Mouse (Mus musculus) limb, embryonic 11.5 days (tissue): ENCODE data around the gene Pdzd8. TPM values are rescaled to one million over a fixed set of nuclear protein-coding genes. Genes with fewer than 3 reads are reported as not detected.

Experiments
- ATAC-seq: fragments of 200-750 bp; cut with Nextera tagmentation; 2 replicates; pipeline ENCODE4 v1.8.0; 2017; ENCODE audit warnings: low read depth; ENCODE audit not compliant: insufficient number of reproducible peaks, low FRiP score, low TSS enrichment
- DNase-seq: peaks from one replicate; pipeline ENCODE4 v3.0.0-alpha.2; 2015; ENCODE audit warnings: low spot score
- H3K27ac ChIP-seq: fragments of 300-500 bp; sonication (generic); replicated peaks from 2 replicates; pipeline ENCODE4 v1.5.1; 2014; ENCODE audit warnings: low read depth, mild to moderate bottlenecking, low read length
- H3K27me3 ChIP-seq: fragments of 300-500 bp; sonication (generic); 2 replicates; pipeline ENCODE4 v1.6.1; 2014; ENCODE audit warnings: mild to moderate bottlenecking, low read length, mixed read lengths; ENCODE audit not compliant: control insufficient read depth, insufficient read depth
- H3K36me3 ChIP-seq: fragments of 300-500 bp; sonication (generic); 2 replicates; pipeline ENCODE4 v1.6.1; 2014; ENCODE audit warnings: mild to moderate bottlenecking, low read length, moderate library complexity, mixed read lengths; ENCODE audit not compliant: control insufficient read depth, insufficient read depth
- H3K4me1 ChIP-seq: fragments of 300-500 bp; sonication (generic); 2 replicates; pipeline ENCODE4 v1.6.1; 2014; ENCODE audit warnings: low read length, mixed read lengths; ENCODE audit not compliant: control insufficient read depth, insufficient read depth
- H3K4me2 ChIP-seq: fragments of 300-500 bp; sonication (generic); 2 replicates; pipeline ENCODE4 v1.6.1; 2014; ENCODE audit warnings: low read depth, mild to moderate bottlenecking, moderate library complexity; ENCODE audit not compliant: severe bottlenecking
- H3K4me3 ChIP-seq: fragments of 300-500 bp; sonication (generic); 2 replicates; pipeline ENCODE4 v1.5.1; 2014; ENCODE audit warnings: low read depth, low read length
- H3K9ac ChIP-seq: fragments of 300-500 bp; sonication (generic); 2 replicates; pipeline ENCODE4 v1.6.1; 2014; ENCODE audit warnings: mild to moderate bottlenecking, low read length
- H3K9me3 ChIP-seq: fragments of 300-500 bp; sonication (generic); 2 replicates; pipeline ENCODE4 v1.6.1; 2016; ENCODE audit warnings: low read length; ENCODE audit not compliant: control insufficient read depth
- WGBS: fragments of 180-500 bp; shearing (Covaris S2); extraction: QIAGEN DNeasy Blood & Tissue Kit; methylation state at CpG from one replicate; pipeline ENCODE4 v1.1.7; 2014; 5-methylcytosine and 5-hydroxymethylcytosine counted together
- polyA plus RNA-seq: library from polyadenylated mRNA; unstranded; fragments of >200 nt; fragmentation: Nextera tagmentation; extraction: Ambion mirVana; gene quantifications from 2 replicates; pipeline ENCODE4 v1.2.1, GENCODE M21; 2014

The Pdzd8 gene
- polyA plus RNA-seq, 1 experiment from 2014 or later = 16.6 TPM

DNA sequence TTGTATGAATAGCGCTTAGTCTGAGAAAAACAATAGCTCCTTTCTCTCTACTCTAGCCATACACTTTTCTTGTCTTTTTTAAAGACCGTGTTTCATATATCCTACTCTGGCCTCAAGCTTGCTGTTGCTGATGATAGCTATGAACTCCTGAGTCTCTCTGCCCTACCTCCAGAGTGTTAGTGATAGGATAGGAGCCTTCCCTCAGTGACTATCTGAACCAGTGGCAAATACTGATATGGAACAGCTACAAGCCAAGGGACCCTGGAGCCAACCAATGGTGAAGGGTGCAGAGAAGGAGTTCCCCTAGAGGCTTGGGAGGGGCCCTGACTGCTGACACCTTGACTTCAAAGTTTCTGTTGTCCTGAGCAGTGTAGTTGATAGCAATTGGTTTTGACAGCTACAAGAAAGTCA is 14.9 kb upstream of the Pdzd8 start:
- Histone ChIP-seq H3K4me3 (no peak overlapping the region), H3K9me3 (no peaks in the 10 kb centered on the region), H3K27ac (no peak overlapping the region), H3K4me2 (no peak overlapping the region), H3K36me3 (no peaks in the 10 kb centered on the region), H3K27me3 (no peaks in the 10 kb centered on the region), H3K9ac (no peak overlapping the region), H3K4me1 (no peaks in the 10 kb centered on the region)
- 84% methylated on average over 2 of the region's 2 CpGs for WGBS
- no peak for DNase-seq
- no peak for ATAC-seq

DNA sequence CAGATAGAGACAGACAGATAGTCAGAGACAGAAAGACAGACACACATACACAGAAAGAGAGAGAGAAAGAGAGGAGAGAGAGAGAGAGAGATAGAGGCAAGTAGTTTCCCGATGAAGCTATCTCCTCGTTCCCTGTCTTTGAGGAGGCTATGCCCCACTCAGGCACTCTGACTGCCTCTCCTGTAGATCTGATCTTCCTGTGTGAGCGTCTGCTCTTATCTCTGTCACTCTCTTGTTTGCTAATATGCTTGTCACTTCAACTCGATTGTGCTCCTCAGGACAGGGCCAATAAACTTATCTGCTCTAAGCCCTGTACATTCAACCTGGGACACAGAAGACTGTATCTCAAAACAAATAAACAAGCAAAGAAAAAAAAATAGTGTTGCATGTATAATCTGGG is 13.6 kb upstream of the Pdzd8 start:
- ATAC-seq (no peak), DNase-seq (no peak)
- no peaks in the 10 kb centered on the region for H3K9me3 ChIP-seq
- no peak overlapping the region for H3K27ac ChIP-seq
- WGBS = 67% methylated on average over 4 of the region's 4 CpGs
- no peak overlapping the region for H3K4me2 ChIP-seq
- no peaks in the 10 kb centered on the region for H3K36me3 ChIP-seq
- H3K4me3 ChIP-seq = no peak overlapping the region
- no peak overlapping the region for H3K9ac ChIP-seq
- no peaks in the 10 kb centered on the region for H3K4me1 ChIP-seq
- no peaks in the 10 kb centered on the region for H3K27me3 ChIP-seq

DNA sequence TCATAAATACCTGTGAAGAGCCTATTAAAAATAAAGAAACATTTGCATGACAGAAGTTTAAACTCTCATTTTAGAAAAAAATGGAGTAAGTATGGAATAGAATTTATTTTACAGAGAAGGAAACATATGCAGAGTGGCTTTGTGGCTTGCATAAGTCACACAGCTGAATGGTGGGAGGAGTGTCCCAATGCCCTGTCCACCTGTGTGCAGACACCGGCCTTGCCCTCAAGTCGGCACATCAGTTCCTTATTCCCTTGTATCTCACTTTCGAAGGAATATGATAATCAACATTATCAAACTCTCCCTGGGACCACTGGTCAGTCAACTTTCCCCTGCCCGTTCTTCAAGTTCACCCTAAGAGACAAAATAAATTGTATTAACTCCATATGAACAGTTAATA is 12.3 kb upstream of the Pdzd8 start:
- Histone ChIP-seq H3K9me3 (no peaks in the 10 kb centered on the region), H3K27me3 (no peaks in the 10 kb centered on the region), H3K27ac (no peak overlapping the region), H3K4me1 (no peaks in the 10 kb centered on the region), H3K4me2 (no peak overlapping the region), H3K36me3 (no peaks in the 10 kb centered on the region), H3K9ac (no peak overlapping the region), H3K4me3 (no peak overlapping the region)
- WGBS = 81% methylated on average over 4 of the region's 4 CpGs
- DNase-seq (no peak), ATAC-seq (no peak)

DNA sequence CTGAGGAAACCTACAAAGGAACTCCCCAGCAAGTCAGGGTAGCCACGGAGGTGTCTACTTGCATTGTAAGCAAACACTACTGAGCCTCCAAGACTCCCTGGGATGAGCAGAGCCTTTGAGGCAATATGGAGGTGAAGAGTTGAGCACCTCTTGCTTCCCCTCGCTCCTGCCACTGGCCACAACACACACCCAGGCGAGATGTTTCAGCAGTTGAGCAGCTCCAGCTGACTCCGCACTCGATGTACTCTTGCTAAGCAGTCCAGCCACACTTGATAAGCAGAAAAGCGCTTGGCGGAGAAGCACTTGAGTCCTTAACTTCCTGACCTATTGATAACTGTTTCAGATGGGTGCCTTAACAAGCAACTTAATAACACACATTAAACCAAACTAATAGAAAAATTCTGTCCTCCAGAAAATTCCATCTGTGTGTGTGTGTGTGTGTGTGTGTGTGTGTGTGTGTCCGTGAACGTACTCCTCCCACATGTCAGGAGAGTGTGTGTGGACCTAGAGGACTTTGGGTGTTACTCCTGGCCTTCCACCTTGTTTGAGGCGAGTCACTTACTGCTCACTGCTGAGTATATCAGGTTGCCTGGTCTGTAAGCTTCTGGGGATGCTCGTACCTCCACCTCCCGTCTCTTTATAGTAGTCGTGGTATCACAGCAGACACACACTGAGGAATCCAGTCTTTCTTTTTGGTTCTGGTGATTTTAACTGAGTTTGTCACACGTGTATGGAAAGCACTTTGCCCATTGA is 11.4 kb upstream of the Pdzd8 start:
- DNase-seq (peak; percentile 20), ATAC-seq (no peak)
- Histone ChIP-seq H3K4me1 (no peaks in the 10 kb centered on the region), H3K36me3 (no peaks in the 10 kb centered on the region), H3K27ac (no peak overlapping the region), H3K9me3 (no peaks in the 10 kb centered on the region), H3K27me3 (no peaks in the 10 kb centered on the region), H3K4me3 (no peak overlapping the region), H3K9ac (no peak overlapping the region), H3K4me2 (no peak overlapping the region)
- 73% methylated on average over 14 of the region's 14 CpGs for WGBS

DNA sequence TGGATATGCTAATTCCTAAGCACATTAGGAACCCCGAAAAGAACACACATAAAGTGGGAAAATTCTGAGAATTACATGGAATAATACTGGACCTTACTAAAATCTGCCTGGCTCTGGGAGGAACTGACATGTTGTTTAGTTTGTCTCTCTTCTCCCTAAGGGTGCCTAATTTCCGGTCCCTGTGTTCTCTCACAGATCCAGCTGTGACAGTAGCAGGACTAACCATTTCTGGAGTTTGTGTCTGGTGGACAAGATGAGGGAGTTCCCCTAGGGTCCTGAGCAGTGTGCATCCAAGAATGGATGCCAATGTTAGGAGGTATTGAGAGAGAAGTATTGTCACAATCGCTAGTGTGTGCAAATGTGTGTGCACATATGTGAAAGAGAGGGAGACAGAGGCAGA is 10.8 kb upstream of the Pdzd8 start:
- no peak overlapping the region for H3K27ac ChIP-seq
- H3K36me3 ChIP-seq = no peaks in the 10 kb centered on the region
- DNase-seq = no peak
- no peaks in the 10 kb centered on the region for H3K4me1 ChIP-seq
- H3K4me2 ChIP-seq = no peak overlapping the region
- H3K27me3 ChIP-seq = no peaks in the 10 kb centered on the region
- WGBS = 88% methylated on average over 3 of the region's 3 CpGs
- no peak overlapping the region for H3K9ac ChIP-seq
- H3K4me3 ChIP-seq = no peak overlapping the region
- no peaks in the 10 kb centered on the region for H3K9me3 ChIP-seq
- ATAC-seq = no peak

DNA sequence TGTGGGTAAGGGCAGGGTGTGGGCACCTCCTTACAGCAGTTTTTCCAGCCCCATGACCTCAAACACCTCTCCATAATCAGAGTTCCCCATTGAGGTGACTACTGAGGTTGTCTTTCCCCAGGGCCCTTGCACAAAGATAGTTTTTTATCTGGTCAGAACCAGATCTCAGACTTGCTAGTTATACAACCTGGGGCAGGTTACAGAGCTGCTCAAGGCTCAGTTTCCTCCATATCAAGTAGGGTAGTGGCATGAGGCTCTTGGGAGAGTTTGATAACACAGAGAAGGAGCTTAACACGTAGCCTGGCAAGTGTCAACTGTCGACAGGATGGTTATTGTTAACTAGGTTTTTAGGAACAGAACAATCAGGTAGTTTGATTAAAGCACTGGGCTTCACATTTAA is 9.3 kb upstream of the Pdzd8 start:
- Histone ChIP-seq H3K4me3 (no peak overlapping the region), H3K4me2 (no peak overlapping the region), H3K9me3 (no peaks in the 10 kb centered on the region), H3K27ac (no peak overlapping the region), H3K9ac (no peak overlapping the region), H3K36me3 (no peaks in the 10 kb centered on the region), H3K27me3 (no peaks in the 10 kb centered on the region), H3K4me1 (no peaks in the 10 kb centered on the region)
- DNase-seq (no peak), ATAC-seq (no peak)
- WGBS = 51% methylated on average over 2 of the region's 2 CpGs

DNA sequence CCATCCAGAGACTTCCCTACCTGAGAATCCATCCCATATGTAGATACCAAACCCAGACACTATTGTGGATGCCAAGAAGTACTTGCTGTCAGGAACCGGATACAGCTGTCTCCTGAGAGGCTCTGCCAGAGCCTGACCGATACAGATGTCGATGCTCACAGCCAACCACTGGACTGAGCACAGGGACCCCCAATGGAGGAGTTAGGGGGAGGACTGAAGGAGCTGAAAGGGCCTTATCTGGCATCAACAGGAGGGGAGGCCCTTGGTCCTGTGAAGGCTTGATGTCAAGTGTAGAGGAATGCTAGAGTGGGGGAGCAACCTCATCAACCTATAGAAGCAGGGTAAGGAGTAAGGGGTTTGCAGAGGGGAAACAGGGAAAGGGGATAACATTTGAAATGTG is 7.2 kb upstream of the Pdzd8 start:
- H3K9me3 ChIP-seq = no peaks in the 10 kb centered on the region
- H3K27ac ChIP-seq = no peak overlapping the region
- H3K4me2 ChIP-seq = no peak overlapping the region
- H3K9ac ChIP-seq = no peak overlapping the region
- H3K27me3 ChIP-seq = no peaks in the 10 kb centered on the region
- no peaks in the 10 kb centered on the region for H3K4me1 ChIP-seq
- no peaks in the 10 kb centered on the region for H3K36me3 ChIP-seq
- ATAC-seq (no peak), DNase-seq (peak; percentile 14)
- WGBS = 84% methylated on average over 3 of the region's 3 CpGs
- no peak overlapping the region for H3K4me3 ChIP-seq

DNA sequence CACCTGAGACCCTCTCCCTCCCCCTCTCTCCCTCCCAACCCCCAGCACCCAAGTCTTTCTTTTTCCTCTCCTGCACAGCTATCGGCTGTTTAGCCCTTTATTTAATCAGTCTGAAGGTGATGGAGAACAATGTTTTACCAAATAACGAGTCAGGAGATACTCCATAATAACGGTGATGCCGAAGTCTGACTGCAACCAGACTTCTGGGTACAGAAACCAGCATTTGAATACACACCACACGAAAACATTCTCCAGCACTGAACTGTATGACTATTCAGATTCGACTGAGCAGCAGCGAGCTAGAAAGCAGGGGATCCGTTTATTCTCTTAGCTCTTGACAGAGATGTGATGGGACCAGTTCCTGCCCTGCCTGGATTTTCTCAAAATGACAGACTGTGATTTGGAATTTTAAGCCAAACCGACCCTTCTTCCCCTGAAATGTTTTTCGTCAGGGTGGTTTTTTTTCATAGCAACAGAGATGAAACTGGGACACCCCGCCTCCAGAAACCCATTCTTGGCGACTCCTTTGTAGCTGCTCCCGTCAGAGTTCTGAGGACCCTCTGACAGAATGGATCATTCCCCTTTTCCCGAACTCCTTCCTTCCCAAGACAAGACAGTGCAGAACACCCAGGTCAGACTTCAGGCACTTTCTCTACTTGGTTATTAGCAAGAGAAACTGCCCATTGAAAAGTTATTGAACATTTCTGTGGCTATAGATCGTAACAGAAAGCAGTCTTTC is 5.7 kb upstream of the Pdzd8 start:
- no peak for DNase-seq
- no peaks in the 10 kb centered on the region for H3K36me3 ChIP-seq
- H3K27ac ChIP-seq = no peak overlapping the region
- no peaks in the 10 kb centered on the region for H3K4me1 ChIP-seq
- no peak overlapping the region for H3K4me3 ChIP-seq
- no peak overlapping the region for H3K9ac ChIP-seq
- H3K27me3 ChIP-seq = no peaks in the 10 kb centered on the region
- ATAC-seq = no peak
- H3K9me3 ChIP-seq = no peaks in the 10 kb centered on the region
- WGBS = 63% methylated on average over 15 of the region's 15 CpGs
- no peak overlapping the region for H3K4me2 ChIP-seq
